Mouse (Mus musculus): ENCODE data around the gene Zfand3. TPM values are rescaled to one million over a fixed set of nuclear protein-coding genes. Genes with fewer than 3 reads are reported as not detected.

Zfand3 gene
- polyA plus RNA-seq, 1 experiment from 2014 or later: 57.4 TPM

DNA sequence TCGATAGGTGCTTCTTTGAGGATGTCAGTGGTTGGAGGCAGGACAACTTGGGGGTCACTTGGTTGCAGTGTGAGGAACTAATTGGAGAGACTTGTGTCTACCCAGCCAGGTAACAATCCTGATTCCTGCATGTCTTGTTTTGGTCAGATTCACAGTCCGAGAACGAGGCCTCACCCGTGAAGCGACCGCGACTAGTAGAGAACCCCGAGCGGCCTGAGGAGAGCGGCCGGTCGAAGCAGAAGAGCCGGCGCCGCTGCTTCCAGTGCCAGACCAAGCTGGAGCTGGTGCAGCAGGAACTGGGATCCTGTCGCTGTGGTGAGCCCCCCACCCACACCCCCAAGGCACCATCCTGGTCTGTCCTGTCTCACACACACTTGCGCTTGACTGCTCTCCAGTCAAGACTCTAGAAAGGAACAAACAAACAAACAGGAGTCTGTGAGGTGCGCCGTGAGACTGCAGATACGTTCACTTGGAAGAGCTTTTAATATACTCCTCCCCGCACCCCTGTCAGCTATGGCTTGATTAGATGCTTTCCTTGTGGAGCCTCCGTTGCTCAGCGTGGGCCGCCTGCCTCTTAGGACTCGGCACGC, 188.0 kb downstream of the Zfand3 start:
- Histone ChIP-seq H3K9me3 (ENCODE audit: control insufficient read depth, low read length) (no peaks in the 10 kb centered on the region), H3K27me3 (ENCODE audit: control insufficient read depth, insufficient read depth, low read depth, low read length) (no peaks in the 10 kb centered on the region), H3K27ac (ENCODE audit: low read length) (no peak overlapping the region), H3K36me3 (ENCODE audit: control insufficient read depth, insufficient read depth, low read length) (no peaks in the 10 kb centered on the region), H3K4me3 (ENCODE audit: low read length) (no peak overlapping the region), H3K9ac (ENCODE audit: low read length) (no peak overlapping the region), H3K4me1 (replicated peaks; ENCODE audit: control insufficient read depth, insufficient read depth, low read length) (peaks cover 15% of the 10 kb centered on the region), H3K4me2 (ENCODE audit: low read depth, low read length) (no peak overlapping the region)
- no peak for ATAC-seq (ENCODE audit: low read depth)
- WGBS: 89% methylated on average over 26 of the region's 26 CpGs

DNA sequence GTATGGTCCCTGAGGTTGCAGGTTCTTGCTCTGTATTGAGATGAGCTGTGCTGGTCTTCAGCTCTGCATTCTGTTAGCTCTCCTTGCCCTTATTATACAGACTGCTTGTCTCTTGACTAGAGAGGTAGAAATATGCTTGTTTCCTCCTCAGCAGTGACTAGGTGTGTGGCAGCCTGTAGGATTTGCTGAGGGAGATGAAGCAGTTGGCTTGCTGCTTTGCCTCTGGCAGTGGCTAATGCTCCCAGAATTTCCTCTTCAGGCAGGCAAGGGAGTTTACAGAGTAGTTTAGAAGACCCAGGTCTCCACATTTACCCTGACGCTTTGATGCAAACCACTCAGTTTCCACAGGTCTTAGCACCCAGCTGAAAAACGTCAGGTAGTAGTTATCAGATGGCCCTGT, 189.1 kb downstream of the Zfand3 start:
- Histone ChIP-seq H3K4me2 (ENCODE audit: low read depth, low read length) (no peak overlapping the region), H3K36me3 (ENCODE audit: control insufficient read depth, insufficient read depth, low read length) (no peaks in the 10 kb centered on the region), H3K9ac (ENCODE audit: low read length) (no peak overlapping the region), H3K4me3 (ENCODE audit: low read length) (no peak overlapping the region), H3K27me3 (ENCODE audit: control insufficient read depth, insufficient read depth, low read depth, low read length) (no peaks in the 10 kb centered on the region), H3K4me1 (replicated peaks; ENCODE audit: control insufficient read depth, insufficient read depth, low read length) (peaks cover 22% of the 10 kb centered on the region), H3K27ac (ENCODE audit: low read length) (no peak overlapping the region), H3K9me3 (ENCODE audit: control insufficient read depth, low read length) (no peaks in the 10 kb centered on the region)
- no peak for ATAC-seq (ENCODE audit: low read depth)
- 63% methylated on average over 2 of the region's 2 CpGs for WGBS

DNA sequence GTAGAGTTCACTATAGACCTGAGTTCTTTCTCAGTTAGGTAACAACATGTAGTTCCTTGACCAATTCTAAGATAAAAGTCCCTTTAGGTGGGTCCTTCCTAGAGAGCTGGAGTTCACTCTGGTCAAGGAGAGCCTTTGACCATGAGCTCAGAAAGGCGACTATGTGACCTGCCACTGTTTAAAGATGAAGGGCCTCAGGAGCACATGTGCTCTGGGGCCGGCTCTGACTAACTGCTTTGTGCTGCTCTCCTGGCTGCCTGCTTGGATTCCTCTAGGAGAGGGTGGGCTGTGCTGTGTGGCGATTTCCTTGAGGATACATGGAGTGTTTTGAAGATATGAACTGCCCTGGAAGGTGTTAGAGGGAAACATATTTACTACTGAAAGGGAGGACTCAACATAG, 189.6 kb downstream of the Zfand3 start:
- Histone ChIP-seq H3K27me3 (ENCODE audit: control insufficient read depth, insufficient read depth, low read depth, low read length) (no peaks in the 10 kb centered on the region), H3K27ac (ENCODE audit: low read length) (no peak overlapping the region), H3K4me1 (replicated peaks; ENCODE audit: control insufficient read depth, insufficient read depth, low read length) (peaks cover 26% of the 10 kb centered on the region), H3K36me3 (ENCODE audit: control insufficient read depth, insufficient read depth, low read length) (no peaks in the 10 kb centered on the region), H3K4me3 (ENCODE audit: low read length) (no peak overlapping the region), H3K9me3 (ENCODE audit: control insufficient read depth, low read length) (no peaks in the 10 kb centered on the region), H3K9ac (ENCODE audit: low read length) (no peak overlapping the region), H3K4me2 (ENCODE audit: low read depth, low read length) (no peak overlapping the region)
- WGBS: 28% methylated on average over 3 of the region's 3 CpGs
- 0 out of 2 replicates have a peak, but pooled peaks have one; percentile 4 for ATAC-seq (ENCODE audit: low read depth)

DNA sequence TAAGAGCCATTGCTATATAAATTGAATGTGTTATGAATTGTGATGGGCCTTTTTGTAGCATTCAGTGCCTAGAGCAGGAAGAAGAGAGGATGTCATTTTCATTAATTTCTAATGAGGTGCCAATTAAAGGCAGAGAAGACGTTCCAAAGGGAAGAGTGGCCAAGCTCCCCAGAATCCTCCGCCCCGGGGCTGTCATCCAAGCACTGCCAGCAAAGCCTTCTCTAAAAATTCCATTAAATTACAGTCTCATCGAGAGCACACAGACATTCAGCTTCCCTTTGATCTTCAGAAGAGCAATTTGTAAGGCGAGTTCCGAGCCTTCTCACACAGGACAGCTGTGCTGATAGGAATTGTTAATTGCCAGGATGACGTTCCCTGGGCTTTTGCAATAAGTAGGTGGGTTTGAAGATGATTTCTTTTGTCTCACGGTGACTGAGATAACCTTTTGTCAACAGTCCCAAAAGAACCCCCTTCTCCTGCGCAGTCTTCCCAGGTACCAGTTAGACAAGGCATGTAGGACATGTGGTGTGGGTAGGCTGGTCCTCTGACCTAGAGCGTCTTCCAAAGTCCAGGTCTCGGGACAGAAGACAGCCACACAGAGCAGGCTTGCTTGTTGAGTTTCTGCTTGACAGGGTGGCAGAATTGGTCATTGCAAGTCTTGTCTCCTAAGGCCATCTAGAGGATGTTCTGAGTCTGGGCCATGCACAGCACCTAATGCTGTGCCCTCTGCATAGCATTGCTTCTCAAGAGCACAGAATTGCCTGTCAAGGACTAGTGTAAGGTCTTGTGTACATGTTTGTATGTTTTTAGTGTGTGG, 190.3 kb downstream of the Zfand3 start:
- Histone ChIP-seq H3K4me1 (replicated peaks; ENCODE audit: control insufficient read depth, insufficient read depth, low read length) (peaks cover 34% of the 10 kb centered on the region), H3K27me3 (ENCODE audit: control insufficient read depth, insufficient read depth, low read depth, low read length) (no peaks in the 10 kb centered on the region), H3K9ac (ENCODE audit: low read length) (no peak overlapping the region), H3K4me3 (ENCODE audit: low read length) (no peak overlapping the region), H3K4me2 (ENCODE audit: low read depth, low read length) (no peak overlapping the region), H3K36me3 (ENCODE audit: control insufficient read depth, insufficient read depth, low read length) (no peaks in the 10 kb centered on the region), H3K9me3 (ENCODE audit: control insufficient read depth, low read length) (no peaks in the 10 kb centered on the region), H3K27ac (ENCODE audit: low read length) (no peak overlapping the region)
- 42% methylated on average over 11 of the region's 11 CpGs for WGBS
- peak; percentile 43 for ATAC-seq (ENCODE audit: low read depth)

DNA sequence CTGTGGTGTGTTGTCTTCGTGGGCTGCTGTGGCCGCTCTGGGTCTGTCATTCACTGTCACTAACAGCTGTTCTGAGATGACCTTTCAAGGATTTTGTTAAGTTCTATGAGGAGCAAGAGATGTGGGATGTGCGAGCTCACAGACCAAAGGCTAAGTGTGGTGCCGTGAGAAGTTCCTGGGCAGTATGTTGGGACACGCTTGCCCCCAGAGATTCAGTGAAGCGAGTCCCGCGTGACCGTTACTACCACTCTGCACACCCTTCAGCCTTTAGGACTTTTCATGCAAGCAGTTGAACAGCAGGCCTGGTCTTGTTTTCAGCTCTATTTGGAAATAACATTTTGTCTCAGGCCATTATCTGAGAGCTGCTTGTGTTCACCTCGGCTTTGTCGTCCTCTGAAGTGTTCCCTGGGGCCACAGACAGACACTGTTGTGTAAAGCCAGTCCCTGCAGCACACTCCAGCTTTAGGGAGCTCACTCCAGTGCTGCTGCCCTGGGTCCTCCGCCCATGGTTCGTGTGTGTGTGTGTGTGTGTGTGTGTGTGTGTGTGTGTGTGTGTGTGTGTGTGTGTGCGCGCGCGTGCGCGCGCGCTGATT, 191.2 kb downstream of the Zfand3 start:
- ATAC-seq (ENCODE audit: low read depth): no peak
- 76% methylated on average over 13 of the region's 21 CpGs for WGBS
- H3K9ac ChIP-seq (ENCODE audit: low read length): no peak overlapping the region
- H3K4me3 ChIP-seq (ENCODE audit: low read length): no peak overlapping the region
- no peaks in the 10 kb centered on the region for H3K9me3 ChIP-seq (ENCODE audit: control insufficient read depth, low read length)
- H3K4me1 ChIP-seq (replicated peaks; ENCODE audit: control insufficient read depth, insufficient read depth, low read length): peaks cover 42% of the 10 kb centered on the region
- no peaks in the 10 kb centered on the region for H3K36me3 ChIP-seq (ENCODE audit: control insufficient read depth, insufficient read depth, low read length)
- no peaks in the 10 kb centered on the region for H3K27me3 ChIP-seq (ENCODE audit: control insufficient read depth, insufficient read depth, low read depth, low read length)
- H3K4me2 ChIP-seq (ENCODE audit: low read depth, low read length): no peak overlapping the region
- H3K27ac ChIP-seq (ENCODE audit: low read length): no peak overlapping the region

DNA sequence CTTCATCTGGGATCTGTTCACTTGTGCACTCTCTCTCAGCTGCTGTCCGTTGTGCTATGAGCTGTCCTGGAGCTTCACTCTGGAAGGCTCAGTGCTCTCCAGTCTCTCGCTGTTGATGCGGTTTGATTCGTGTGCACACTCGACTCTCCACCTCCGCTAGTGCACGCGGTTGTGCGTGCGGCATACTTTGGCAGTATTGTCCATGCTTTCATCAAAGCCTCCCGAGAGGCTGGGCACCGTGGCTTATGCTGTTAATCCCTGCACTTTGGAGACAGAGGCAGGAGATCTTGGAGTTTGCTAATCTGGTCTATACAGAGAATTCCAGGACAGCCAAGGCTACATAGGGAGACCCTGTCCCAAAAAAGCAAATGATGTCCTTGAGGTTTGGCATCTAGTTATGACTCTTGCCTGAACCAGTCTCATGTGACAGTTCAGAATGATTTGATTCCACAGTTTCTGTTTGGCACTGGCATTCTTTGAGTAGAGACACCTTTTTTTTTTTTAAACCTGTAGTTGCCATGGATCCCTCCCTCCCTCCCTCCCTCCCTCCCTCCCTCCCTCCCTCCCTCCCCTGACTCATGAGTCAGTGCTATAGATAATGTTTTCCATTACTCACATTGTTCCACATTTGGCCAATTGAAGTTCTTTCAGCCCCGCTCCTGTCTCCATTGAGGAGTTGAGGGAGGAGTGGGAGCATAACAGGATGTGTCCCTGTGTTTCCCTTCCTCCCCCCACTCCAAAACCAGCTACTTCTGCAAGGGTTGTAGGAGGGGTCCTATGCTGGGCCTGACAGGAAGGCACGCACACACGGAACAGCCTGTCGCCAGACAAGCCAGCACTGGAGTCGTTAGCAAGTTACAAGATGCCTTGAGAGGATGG, 192.1 kb downstream of the Zfand3 start:
- peak; percentile 21; the same call in 1 of the 2 replicates for ATAC-seq (ENCODE audit: low read depth)

DNA sequence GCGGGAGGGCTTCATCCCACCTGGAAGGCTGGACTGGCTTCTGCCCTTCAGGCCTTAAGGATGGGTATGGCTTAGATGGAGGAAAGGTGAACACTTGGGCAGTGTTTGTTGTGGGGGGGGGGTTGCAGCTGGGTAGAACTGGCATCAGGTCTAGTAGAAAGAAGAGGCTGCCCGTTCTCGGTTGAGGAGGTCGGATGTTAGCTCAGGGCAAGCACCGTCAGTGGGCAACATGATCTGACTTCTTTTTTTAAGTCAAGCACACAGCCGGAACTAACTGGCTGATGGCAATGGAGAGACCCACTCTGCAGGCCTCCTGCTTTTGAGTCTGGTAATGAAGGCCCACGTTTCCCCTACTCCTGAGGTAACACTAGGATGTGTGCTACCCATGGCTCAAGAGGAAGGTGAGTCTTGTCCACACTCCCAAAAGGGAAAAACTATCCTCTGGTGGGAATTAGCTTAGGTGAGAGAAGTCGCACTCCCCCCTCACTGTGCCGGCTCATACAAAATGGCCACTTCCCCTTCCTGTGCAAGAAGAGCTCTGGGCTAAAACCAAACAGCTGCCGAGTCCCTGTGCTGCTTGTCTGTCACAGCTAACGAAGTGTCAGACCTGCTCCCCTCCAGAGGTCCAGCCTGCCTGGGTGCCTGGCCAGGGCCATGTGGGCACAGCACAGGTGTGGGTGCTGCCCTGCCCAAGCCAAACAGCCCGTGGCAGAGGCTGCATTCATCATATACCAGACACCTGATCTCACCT, 192.9 kb downstream of the Zfand3 start:
- Histone ChIP-seq H3K4me1 (replicated peaks; ENCODE audit: control insufficient read depth, insufficient read depth, low read length) (peaks cover 47% of the 10 kb centered on the region), H3K27me3 (ENCODE audit: control insufficient read depth, insufficient read depth, low read depth, low read length) (no peaks in the 10 kb centered on the region), H3K27ac (ENCODE audit: low read length) (peak overlapping the region; percentile 36; the same call in 1 of the 2 replicates), H3K9me3 (ENCODE audit: control insufficient read depth, low read length) (no peaks in the 10 kb centered on the region), H3K4me3 (ENCODE audit: low read length) (no peak overlapping the region), H3K4me2 (ENCODE audit: low read depth, low read length) (no peak overlapping the region), H3K9ac (ENCODE audit: low read length) (no peak overlapping the region), H3K36me3 (ENCODE audit: control insufficient read depth, insufficient read depth, low read length) (no peaks in the 10 kb centered on the region)
- 56% methylated on average over 12 of the region's 12 CpGs for WGBS
- no peak for ATAC-seq (ENCODE audit: low read depth)

More for the DNA sequence above, 192.1 kb downstream of the Zfand3 start:
- WGBS: 69% methylated on average over 17 of the region's 17 CpGs
- Histone ChIP-seq H3K4me3 (ENCODE audit: low read length) (no peak overlapping the region), H3K27ac (ENCODE audit: low read length) (peak overlapping the region; percentile 36; the same call in 1 of the 2 replicates), H3K4me2 (ENCODE audit: low read depth, low read length) (no peak overlapping the region), H3K4me1 (replicated peaks; ENCODE audit: control insufficient read depth, insufficient read depth, low read length) (peaks cover 47% of the 10 kb centered on the region), H3K9me3 (ENCODE audit: control insufficient read depth, low read length) (no peaks in the 10 kb centered on the region), H3K36me3 (ENCODE audit: control insufficient read depth, insufficient read depth, low read length) (no peaks in the 10 kb centered on the region), H3K9ac (ENCODE audit: low read length) (no peak overlapping the region), H3K27me3 (ENCODE audit: control insufficient read depth, insufficient read depth, low read depth, low read length) (no peaks in the 10 kb centered on the region)

DNA sequence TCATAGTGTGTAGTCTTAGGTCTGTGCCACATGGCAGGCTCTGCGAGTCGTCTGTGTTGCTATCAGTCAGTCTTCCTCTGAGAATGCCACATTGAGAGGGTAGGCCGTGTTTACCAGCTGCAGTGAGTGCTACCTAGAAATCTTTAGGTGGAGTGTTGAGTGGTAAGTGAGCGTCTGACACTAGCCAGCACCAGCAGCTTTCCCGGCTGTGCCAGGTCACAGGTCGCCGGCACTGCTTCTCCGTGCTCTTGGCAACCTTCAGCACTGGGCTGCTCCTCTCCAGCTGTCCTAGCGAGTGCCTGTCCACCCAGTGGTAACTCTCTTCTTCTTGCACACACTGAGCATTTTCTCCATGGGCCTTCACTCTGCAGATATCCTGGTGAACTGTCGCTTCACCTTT, 193.9 kb downstream of the Zfand3 start:
- H3K27ac ChIP-seq (ENCODE audit: low read length): no peak overlapping the region

More for the DNA sequence above, 193.9 kb downstream of the Zfand3 start:
- H3K36me3 ChIP-seq (ENCODE audit: control insufficient read depth, insufficient read depth, low read length): no peaks in the 10 kb centered on the region
- no peak overlapping the region for H3K4me3 ChIP-seq (ENCODE audit: low read length)
- 49% methylated on average over 10 of the region's 10 CpGs for WGBS
- H3K27me3 ChIP-seq (ENCODE audit: control insufficient read depth, insufficient read depth, low read depth, low read length): no peaks in the 10 kb centered on the region
- H3K9me3 ChIP-seq (ENCODE audit: control insufficient read depth, low read length): no peaks in the 10 kb centered on the region
- no peak overlapping the region for H3K9ac ChIP-seq (ENCODE audit: low read length)
- no peak; the same call in 1 of the 2 replicates for ATAC-seq (ENCODE audit: low read depth)
- H3K4me2 ChIP-seq (ENCODE audit: low read depth, low read length): no peak overlapping the region
- peaks cover 47% of the 10 kb centered on the region for H3K4me1 ChIP-seq (replicated peaks; ENCODE audit: control insufficient read depth, insufficient read depth, low read length)

Measured in lung, embryonic 16.5 days (tissue).